Mouse (Mus musculus) left cerebral cortex, adult 2 months (tissue): Measurements from ENCODE around the gene Hspa1l. TPM values are rescaled to one million over a fixed set of nuclear protein-coding genes. Genes with fewer than 3 reads are reported as not detected.
"Not testable (repeated sequence)": the region's sequence is repeated elsewhere in the genome, so short reads cannot be mapped to it uniquely, and the experiment has no call there.

ENCODE experiments used
- DNase-seq, 2 experiments: peaks; one replicate each; pipeline ENCODE4 v3.0.0; 2021 to 2022; ENCODE audit warnings: low spot score in 2 of 2, mixed read lengths in 1 of 2; ENCODE audit errors: extremely low spot score in 1 of 2
- H3K27ac ChIP-seq: fragments of 200-600 bp; 2 replicates; pipeline ENCODE4 v1.8.1; 2022
- H3K4me3 ChIP-seq: fragments of 200-600 bp; 2 replicates; pipeline ENCODE4 v1.8.1; 2022
- CTCF ChIP-seq: fragments of 200-600 bp; IDR thresholded peaks from 2 replicates; pipeline ENCODE4 v1.8.1; 2022; ENCODE audit warnings: antibody characterized with exemption, mild to moderate bottlenecking, moderate library complexity
- intact Hi-C: fragments of 180-260 bp; cut with DNase I; formaldehyde crosslinking; loops from one replicate; pipeline ENCODE4 v1.15.1; 2025
- total RNA-seq, 2 experiments: library from RNA; stranded (reverse); gene quantifications; 2 replicates each; pipeline ENCODE4 v1.2.3; 2021

Gene Hspa1l
- total RNA-seq, 2 experiments from 2014 or later = 0.34 to 0.42 TPM

- intact Hi-C loops = no loop called here
- DNase-seq = no peak
- TF ChIP-seq CTCF = no peak
- H3K27ac ChIP-seq = no peak overlapping the region
- peak overlapping the region; percentile 28; the same call in 1 of the 2 replicates for H3K4me3 ChIP-seq
Observed at GRCm38 (mm10) chr17:34941344-34942041, 31.0 kb upstream of the Hspa1l start.

- DNase-seq = no peak
- Histone ChIP-seq H3K27ac (no peak overlapping the region), H3K4me3 (no peak overlapping the region)
- intact Hi-C loops = no loop called here
- no peak for TF ChIP-seq CTCF
Observed at GRCm38 (mm10) chr17:34943128-34943815, 29.2 kb upstream of the Hspa1l start.

GRCm38 (mm10) chr17:34944362-34944761, 28.1 kb upstream of the Hspa1l start:
- intact Hi-C loops = no loop called here
- no peak overlapping the region for H3K4me3 ChIP-seq
- no peak overlapping the region for H3K27ac ChIP-seq
- TF ChIP-seq CTCF = no peak
- no peak for DNase-seq

DNA sequence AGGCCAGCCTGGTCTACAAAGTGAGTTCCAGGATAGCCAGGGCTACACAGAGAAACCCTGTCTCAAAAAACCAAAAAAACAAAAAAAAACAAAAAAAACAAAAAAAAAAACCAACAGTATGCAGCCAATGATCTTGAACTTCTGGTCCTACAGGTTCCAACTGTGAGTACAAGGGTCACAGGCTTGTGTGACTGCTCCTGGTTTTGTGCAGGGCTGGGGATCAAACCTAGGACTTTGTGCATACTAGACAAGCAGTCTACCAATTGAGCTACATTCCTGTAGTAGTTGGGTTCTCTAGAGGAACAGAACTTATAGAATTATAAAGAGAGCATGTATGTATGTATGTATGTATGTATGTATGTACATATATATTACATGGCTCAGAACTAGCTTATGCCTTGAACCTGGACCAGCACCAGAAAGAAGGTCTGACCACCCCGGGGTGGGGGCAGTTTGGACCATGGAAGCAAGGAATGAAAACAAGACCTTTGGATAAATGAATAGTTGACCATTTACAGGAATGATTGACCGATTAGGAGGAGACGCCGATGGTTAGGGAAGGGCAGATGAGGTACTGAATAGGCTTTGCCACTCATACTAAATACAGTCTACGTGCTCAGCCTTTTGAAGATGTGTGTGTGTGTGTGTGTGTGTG, 25.9 kb upstream of the Hspa1l start:
- intact Hi-C loops = no loop called here
- no peak for TF ChIP-seq CTCF
- no peak overlapping the region for H3K27ac ChIP-seq
- no peak for DNase-seq
- no peak overlapping the region for H3K4me3 ChIP-seq

- intact Hi-C loops = no loop called here
- TF ChIP-seq CTCF = peak; percentile 46
- no peak for DNase-seq
- H3K4me3 ChIP-seq = no peak overlapping the region
- H3K27ac ChIP-seq = no peak overlapping the region
Observed at GRCm38 (mm10) chr17:34947606-34948005, 24.9 kb upstream of the Hspa1l start.

- intact Hi-C loops = not testable (repeated sequence)
Observed at GRCm38 (mm10) chr17:34948721-34949552, 23.6 kb upstream of the Hspa1l start.

GRCm38 (mm10) chr17:34949553-34949969, 22.9 kb upstream of the Hspa1l start:
- no peak for TF ChIP-seq CTCF
- intact Hi-C loops = no loop called here
- no peak overlapping the region for H3K27ac ChIP-seq
- H3K4me3 ChIP-seq = no peak overlapping the region
- DNase-seq = no peak

More at GRCm38 (mm10) chr17:34948721-34949552, 23.6 kb upstream of the Hspa1l start:
- not testable (repeated sequence) for DNase-seq, H3K4me3 ChIP-seq, H3K27ac ChIP-seq

DNA sequence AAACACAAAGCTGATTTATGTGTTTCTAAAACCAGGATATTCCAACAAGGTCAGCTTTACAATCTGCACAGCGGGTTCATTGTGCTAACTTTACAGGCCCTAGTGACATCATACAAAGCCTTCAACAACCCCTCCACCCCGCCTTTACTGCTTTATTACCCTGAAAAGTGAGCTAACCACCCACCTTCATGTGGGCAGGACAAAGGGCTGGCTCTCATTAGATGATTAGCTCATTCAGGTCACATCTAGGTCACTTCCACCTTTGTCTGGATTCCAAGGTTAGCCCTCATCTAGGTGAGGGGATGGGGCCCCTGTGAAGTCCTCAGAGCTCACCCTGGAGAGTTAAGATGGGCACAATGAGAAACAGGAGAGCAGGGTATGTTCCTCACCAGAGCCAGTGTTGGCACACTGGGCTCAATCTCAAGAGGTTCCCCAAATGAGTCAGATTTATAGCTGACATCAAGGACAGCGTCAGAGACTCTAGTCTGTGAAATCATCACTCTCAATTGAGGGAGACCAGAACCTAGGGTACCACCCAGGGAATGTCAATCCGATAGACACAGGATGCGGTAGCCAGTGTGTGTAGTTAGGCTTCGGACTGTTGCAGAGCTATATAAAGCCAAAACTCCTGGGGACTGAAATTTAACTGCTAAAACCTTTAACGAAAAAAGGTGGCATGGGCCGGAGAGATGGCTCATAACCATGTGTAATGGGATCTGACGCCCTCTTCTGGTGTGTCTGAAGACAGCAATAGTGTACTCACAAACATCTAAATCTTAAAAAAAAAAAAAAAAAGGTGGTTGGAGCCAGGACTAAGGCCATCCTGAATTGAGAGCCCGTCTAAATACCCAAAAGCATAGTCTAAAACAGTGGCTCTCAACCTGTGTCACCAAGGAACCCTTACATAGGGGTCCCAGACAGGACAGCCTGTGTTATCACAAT, 21.7 kb upstream of the Hspa1l start:
- DNase-seq = no peak
- TF ChIP-seq CTCF = peak; percentile 41
- peak overlapping the region; percentile 61 for H3K4me3 ChIP-seq
- intact Hi-C loops = loop anchor here (2.0 kb wide), 2 partner anchors 20 to 100 kb away; partner anchors contain the start of genes Nelfe, Neu1 and Skiv2l
- H3K27ac ChIP-seq = peak overlapping the region; percentile 97

DNA sequence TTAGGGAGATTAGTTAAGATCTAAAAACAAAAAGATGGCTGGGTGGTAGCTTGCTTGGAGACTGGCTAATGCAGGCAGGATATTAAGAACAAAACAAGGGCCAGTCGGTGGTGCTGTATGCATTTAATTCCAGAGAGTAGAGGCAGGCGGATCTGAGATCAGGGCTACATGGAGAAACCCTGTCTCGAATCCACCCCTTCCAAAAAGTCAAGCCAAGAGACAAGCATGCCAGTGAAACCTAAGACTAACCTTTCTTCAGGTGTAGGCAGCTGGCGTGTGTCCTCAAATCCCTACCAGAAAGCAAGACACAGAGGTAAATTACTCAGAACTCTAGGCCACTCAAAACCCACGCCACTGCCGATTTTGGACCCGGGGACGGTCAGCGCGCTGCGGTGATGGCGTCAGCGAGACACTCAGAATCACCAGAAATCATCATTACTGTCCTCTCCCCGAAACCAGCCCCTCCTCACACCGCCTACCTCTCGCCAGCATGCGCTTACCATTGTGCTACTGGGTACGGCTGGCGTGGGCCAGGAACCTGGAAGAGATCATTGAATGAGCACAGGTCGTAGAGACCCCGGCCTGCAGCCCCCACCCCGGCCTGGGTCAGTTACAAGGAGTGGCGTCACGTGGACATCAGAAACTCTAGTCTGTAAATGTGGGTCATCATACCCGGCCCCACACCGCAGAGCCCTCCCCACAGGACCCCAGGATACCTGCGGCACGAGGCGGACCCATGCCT, 20.7 kb upstream of the Hspa1l start:
- intact Hi-C loops = loop anchor here (1.0 to 2.0 kb wide), 3 partner anchors 21 to 101 kb away; partner anchors contain the start of genes Lsm2, Nelfe, Neu1 and Skiv2l
- H3K4me3 ChIP-seq = peak overlapping the region; percentile 61
- no peak for TF ChIP-seq CTCF
- peak overlapping the region; percentile 97 for H3K27ac ChIP-seq
- peak; percentile 24 to 53 for DNase-seq
